Mouse (Mus musculus) bone marrow, adult 2 months (tissue): ENCODE measurements at regions not wholly inside any gene's neighbourhood (a gene's known extent, or its start where the extent isn't known, plus 50 kb on each side); places are given as distances from the start of the nearest gene placed in this dataset.
"Not testable (repeated sequence)": the region's sequence is repeated elsewhere in the genome, so short reads cannot be mapped to it uniquely, and the experiment has no call there.

Source experiments
- CTCF ChIP-seq: fragments of 200-500 bp; IDR thresholded peaks from 2 replicates; pipeline ENCODE4 v1.5.1; 2011; ENCODE audit warnings: low read length, control low read depth; ENCODE audit not compliant: control insufficient read depth, insufficient read depth
- POLR2A ChIP-seq: fragments of 200-500 bp; IDR thresholded peaks from 2 replicates; pipeline ENCODE4 v1.6.1; 2011; ENCODE audit warnings: low read depth, mild to moderate bottlenecking, control low read depth, low read length, borderline replicate concordance; ENCODE audit not compliant: control insufficient read depth

DNA sequence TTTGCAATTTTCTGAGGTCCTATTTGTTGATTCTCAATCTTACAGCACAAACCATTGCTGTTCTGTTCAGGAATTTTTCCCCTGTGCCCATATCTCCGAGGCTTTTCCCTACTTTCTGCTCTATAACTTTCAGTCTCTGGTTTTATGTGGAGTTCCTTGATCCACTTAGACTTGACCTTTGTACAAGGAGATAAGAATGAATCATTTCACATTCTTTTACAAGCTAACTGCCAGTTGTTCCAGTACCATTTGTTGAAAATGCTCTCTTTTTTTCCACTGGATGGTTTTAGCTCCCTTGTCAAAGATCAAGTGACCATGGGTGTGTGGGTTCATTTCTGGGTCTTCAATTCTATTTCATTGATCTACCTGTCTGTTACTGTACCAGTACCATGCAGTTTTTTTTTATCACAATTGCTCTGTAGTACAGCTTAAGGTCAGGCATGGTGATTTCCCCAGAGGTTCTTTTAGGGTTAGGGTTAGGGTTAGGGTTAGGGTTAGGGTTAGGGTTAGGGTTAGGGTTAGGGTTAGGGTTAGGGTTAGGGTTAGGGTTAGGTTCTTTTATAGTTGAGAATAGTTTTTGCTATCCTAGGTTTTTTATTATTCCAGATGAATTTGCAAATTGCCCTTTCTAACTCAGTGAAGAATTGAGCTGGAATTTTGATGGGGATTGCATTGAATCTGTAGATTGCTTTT, 378.3 kb upstream of the Tbl1xr1 start:
- TF ChIP-seq CTCF, POLR2A: not testable (repeated sequence)
